Mouse (Mus musculus): ENCODE results near the gene Prkacb.

- TF ChIP-seq CTCF (IDR thresholded peaks at IDR 0.05; ENCODE audit: control insufficient read depth, insufficient read depth, insufficient read length): no peak
- no peak for TF ChIP-seq CEBPB (IDR thresholded peaks at IDR 0.05; ENCODE audit: low read depth)
- TF ChIP-seq MAX (IDR thresholded peaks at IDR 0.05): no peak
- no peak for TF ChIP-seq USF1 (IDR thresholded peaks at IDR 0.05; ENCODE audit: low read depth)
Measured at GRCm38 (mm10) chr3:146684811-146685675, 127.7 kb downstream of the Prkacb start, which contains the start of gene Samd13.

Data from C2C12 (cell line).